Comparison of ENCODE assay signal across 7 mouse cellular contexts in the genomic region with DNA sequence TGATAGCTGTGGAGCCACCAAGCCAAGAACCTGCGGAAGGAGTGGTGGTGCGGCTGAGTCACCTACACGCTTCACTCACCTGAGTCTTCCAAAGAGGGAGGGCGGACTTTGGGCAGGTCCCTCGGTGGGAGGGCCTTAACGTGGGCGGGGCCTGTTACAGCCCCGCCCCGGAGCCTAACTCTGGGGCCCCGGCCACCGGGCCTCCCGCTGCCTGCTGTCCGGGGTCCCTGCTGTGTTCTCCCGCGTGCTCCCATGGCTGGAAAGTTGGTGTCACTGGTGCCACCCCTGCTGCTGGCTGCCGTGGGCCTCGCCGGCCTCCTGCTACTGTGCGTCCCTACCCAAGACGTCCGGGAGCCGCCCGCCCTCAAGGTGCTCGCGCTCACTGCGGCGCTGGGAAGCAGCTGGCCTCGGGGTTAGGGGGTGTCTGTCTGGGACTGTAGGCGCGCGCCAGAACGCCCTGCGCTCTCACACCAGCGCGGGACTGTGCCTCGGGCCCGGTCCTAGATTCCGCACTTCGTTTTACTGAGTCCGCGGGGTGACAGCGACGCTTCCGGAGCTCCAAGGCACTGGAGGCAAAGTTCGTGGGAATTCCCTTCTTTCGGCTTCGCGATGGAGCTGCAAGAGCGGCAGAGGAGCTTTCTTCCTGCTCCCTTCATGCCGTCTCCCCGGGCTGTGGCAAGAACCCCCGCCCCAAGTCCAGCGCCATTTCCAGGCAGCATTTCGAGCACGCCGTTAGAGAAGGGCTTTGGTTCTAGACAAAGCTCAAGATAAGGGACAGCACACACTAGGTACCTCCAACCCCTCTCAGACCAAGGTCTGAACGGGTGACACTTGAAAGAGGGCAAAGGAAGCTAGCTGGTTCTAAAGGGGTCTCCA. TPM values are rescaled to one million over a fixed set of nuclear protein-coding genes. Genes with fewer than 3 reads are reported as not detected.
DNase-seq lines count a peak whose midpoint lies in the region; TF ChIP-seq lines count a peak whose summit lies in the region.

A gene (plus strand): TSS at position 154 of the 876 bp plus-strand sequence.

- peak within 1 kb of the TSS; percentile 55 for H3K9ac ChIP-seq in ES-E14 (ENCODE audit: insufficient read depth, low read depth, low read length, poor library complexity, severe bottlenecking)

- intact Hi-C loops in heart, postnatal 10 days (cut with DNase I): no loop called here

- DNase-seq in CD4-positive helper T cell, adult 2 months (ENCODE audit: low read depth, low spot score): peak; percentile 52
- DNase-seq in ES-E14 (ENCODE audit: low read depth, low spot score): peak; percentile 34
- DNase-seq in heart, postnatal 10 days: peak; percentile 48 to 64
- DNase-seq in kidney, postnatal 36 days: peak; percentile 63 to 80
- peak; percentile 55 for DNase-seq in lung, postnatal 10 days
- peak; percentile 70 for DNase-seq in testis, postnatal 10 days (ENCODE audit: low spot score)

- no peak for TF ChIP-seq POLR2A in embryonic fibroblast, embryonic 13.5 days (IDR thresholded peaks at IDR 0.05; ENCODE audit: low read depth, low read length)

- no peaks in the 10 kb centered on the region for H3K36me3 ChIP-seq in ES-E14 (ENCODE audit: control insufficient read depth, insufficient read depth, low read length, poor library complexity, severe bottlenecking)

- H3K4me1 ChIP-seq in ES-E14 (ENCODE audit: control insufficient read depth in 2 of 2, insufficient read depth in 2 of 2, low read length in 2 of 2, poor library complexity in 1 of 2): peaks cover 0 to 9% of the 10 kb centered on the region in 2 experiments; a peak in 1 of 4 replicates
- peaks cover 9% of the 10 kb centered on the region for H3K4me1 ChIP-seq in embryonic fibroblast, embryonic 13.5 days (ENCODE audit: control insufficient read depth, insufficient read depth, low read length)

- TF ChIP-seq CTCF in embryonic fibroblast, embryonic 13.5 days (IDR thresholded peaks at IDR 0.05; ENCODE audit: borderline replicate concordance, insufficient read depth, low read length): no peak

- H3K27ac ChIP-seq in ES-E14 (ENCODE audit: insufficient read depth, low read depth, low read length, poor library complexity, severe bottlenecking): no peak within 1 kb of the TSS
- H3K27ac ChIP-seq in embryonic fibroblast, embryonic 13.5 days (ENCODE audit: insufficient read depth, low read length): no peak within 1 kb of the TSS

- no peaks in the 10 kb centered on the region for H3K9me3 ChIP-seq in ES-E14 (ENCODE audit: control insufficient read depth, insufficient read depth, low read depth, low read length)

- H3K4me3 ChIP-seq in ES-E14 (ENCODE audit: insufficient read depth in 1 of 2, low read depth in 1 of 2, low read length in 2 of 2, poor library complexity in 1 of 2, severe bottlenecking in 1 of 2): peak within 1 kb of the TSS; percentile 73 to 77
- H3K4me3 ChIP-seq in embryonic fibroblast, embryonic 13.5 days (ENCODE audit: insufficient read depth, low read length): peak within 1 kb of the TSS; percentile 13; the same call in 1 of the 2 replicates

- in situ Hi-C loops in ES-E14 (cut with MboI; ENCODE audit: low sequenced_read_pairs in 2 of 2, unreplicated experiment in 2 of 2): no loop called here

TF ChIP-seq in ES-E14, 5 proteins besides CTCF, POLR2A, EP300 and RAD21:
- TF ChIP-seq MAFK (IDR thresholded peaks at IDR 0.05; ENCODE audit: insufficient read depth, low read depth, low read length) (no peak), HCFC1 (IDR thresholded peaks at IDR 0.05; ENCODE audit: borderline replicate concordance, insufficient read depth, low read length) (no peak), CHD2 (IDR thresholded peaks at IDR 0.05; ENCODE audit: low read depth, low read length) (no peak), ZC3H11A (IDR thresholded peaks at IDR 0.05; ENCODE audit: borderline replicate concordance, low read depth, low read length) (no peak), ZNF384 (IDR thresholded peaks at IDR 0.05; ENCODE audit: low read depth, low read length) (no peak)

RNA-seq across cellular contexts. Expression of the gene that starts here (rescaled TPM):
- total RNA-seq in ES-E14 (2012; rRNA removed): 0.76 and 2.4 TPM in 2 replicates
- 0.33 and 2.2 TPM in 2 replicates for polyA plus RNA-seq in embryonic fibroblast, embryonic 13.5 days (2011; ENCODE audit: insufficient read length, low read depth, missing spikeins)
- 10 to 100 TPM; 14.9 to 17.2 TPM for total RNA-seq in heart, postnatal 10 days (2021)
